Mouse (Mus musculus) gastrocnemius, adult 2 months (tissue): ENCODE data around the gene Abi3. TPM values are rescaled to one million over a fixed set of nuclear protein-coding genes. Genes with fewer than 3 reads are reported as not detected.

Experiments
- DNase-seq: peaks from one replicate; pipeline ENCODE4 v3.0.0; 2022
- H3K27ac ChIP-seq: fragments of 200-600 bp; 2 replicates; pipeline ENCODE4 v1.8.1; 2022; ENCODE audit warnings: mild to moderate bottlenecking
- H3K4me3 ChIP-seq: fragments of 200-600 bp; 2 replicates; pipeline ENCODE4 v1.8.1; 2022; ENCODE audit warnings: mild to moderate bottlenecking, moderate library complexity
- CTCF ChIP-seq: fragments of 200-600 bp; IDR thresholded peaks from 2 replicates; pipeline ENCODE4 v1.8.1; 2022; ENCODE audit warnings: antibody characterized with exemption, mild to moderate bottlenecking, moderate library complexity
- intact Hi-C: fragments of 180-260 bp; cut with DNase I; formaldehyde crosslinking; loops from one replicate; pipeline ENCODE4 v1.15.1; 2025
- total RNA-seq, 2 experiments: library from RNA; stranded (reverse); gene quantifications; 2 replicates each; pipeline ENCODE4 v1.2.3; 2021

Gene Abi3
- total RNA-seq, 2 experiments from 2014 or later = 2.2 to 3.0 TPM

DNA sequence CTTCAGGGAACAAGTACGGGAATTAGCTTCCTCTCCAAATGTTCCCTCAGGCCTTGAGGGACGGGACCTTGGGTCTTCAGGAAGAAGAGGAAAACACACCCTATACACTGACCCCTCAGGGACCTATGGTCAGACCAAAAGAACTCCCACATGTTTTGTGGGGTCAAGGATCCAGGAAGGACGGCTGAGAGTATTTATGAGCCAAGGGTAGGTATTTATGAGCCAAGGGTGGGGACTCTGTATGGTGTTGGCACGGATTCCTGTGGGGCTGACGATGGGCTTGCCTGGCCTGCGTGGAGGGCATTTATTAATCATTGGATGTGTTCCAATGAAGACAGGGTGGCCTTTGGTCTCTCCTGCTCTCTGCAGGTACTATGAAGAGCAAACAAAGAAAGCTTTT lies 5.8 kb downstream of the Abi3 start:
- Histone ChIP-seq H3K4me3 (peak overlapping the region; percentile 68), H3K27ac (peak overlapping the region; percentile 80)
- no peak for DNase-seq
- TF ChIP-seq CTCF = no peak
- intact Hi-C loops = no loop called here

DNA sequence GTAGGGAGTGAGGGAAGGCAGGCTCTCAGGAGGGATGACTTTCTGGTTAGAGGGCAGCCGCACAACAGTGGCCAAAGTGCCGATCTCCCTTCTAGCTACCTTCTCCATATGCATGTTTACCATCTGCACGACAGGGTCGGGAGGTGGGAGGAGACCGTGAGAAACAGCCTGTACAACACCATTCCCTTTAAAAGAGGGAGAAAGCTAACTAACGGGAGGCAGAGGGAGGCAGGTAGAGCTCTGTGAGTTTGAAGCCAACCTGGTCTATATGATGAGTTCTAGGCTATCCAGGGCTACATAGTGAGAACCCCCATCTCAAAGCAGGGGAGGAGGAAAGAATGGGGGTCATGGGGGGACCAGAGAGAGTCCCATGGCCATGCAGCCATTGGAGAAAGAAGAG lies 6.4 kb downstream of the Abi3 start:
- peak overlapping the region; percentile 80 for H3K27ac ChIP-seq
- TF ChIP-seq CTCF = no peak
- no peak for DNase-seq
- H3K4me3 ChIP-seq = peak overlapping the region; percentile 68
- intact Hi-C loops = no loop called here

DNA sequence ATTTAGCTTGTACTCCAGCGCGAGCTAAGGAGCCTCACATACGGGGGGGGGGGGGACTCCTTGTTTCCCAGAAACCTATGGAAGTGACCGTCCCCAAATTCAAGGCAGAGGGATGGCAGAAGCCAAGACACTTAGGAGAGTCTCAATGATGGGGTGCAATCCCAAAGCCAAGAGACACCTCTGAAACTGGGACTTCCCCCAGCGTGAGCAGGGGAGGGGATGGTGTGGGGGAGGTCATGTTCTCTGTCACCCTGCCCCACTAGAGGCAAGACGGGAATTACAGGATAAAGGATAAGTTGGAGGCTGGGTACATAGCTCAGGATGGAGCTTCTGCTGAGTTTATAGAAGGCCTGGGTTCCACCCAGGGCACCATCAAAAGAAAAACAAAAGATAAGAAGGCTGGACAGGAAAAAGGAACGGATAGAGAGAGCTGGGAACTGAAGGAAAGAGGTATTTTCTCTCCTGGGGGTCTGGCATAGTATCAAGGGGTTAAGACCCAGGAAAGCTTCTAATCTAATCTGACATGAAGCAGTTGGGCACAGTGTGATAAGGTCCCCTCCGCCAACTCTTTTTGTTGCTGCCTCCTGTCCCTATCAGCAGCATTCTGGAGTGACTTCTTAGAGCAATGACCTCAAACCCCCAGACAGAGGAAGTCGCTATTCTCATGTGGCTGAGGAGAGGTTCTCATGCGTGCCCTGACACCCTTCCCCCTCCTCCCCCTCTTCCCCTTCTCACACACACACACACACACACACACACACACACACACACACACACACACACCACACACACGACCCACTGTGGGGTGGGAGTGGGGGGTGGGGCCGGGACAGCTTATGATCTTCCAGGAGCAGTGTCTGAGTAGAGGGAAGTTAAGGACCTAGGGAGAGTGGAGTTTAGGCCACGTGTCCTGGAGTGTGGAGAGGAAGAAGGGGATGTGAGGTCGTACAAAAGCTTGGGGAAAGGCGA lies 7.2 kb downstream of the Abi3 start:
- intact Hi-C loops = no loop called here
- no peak for TF ChIP-seq CTCF

DNA sequence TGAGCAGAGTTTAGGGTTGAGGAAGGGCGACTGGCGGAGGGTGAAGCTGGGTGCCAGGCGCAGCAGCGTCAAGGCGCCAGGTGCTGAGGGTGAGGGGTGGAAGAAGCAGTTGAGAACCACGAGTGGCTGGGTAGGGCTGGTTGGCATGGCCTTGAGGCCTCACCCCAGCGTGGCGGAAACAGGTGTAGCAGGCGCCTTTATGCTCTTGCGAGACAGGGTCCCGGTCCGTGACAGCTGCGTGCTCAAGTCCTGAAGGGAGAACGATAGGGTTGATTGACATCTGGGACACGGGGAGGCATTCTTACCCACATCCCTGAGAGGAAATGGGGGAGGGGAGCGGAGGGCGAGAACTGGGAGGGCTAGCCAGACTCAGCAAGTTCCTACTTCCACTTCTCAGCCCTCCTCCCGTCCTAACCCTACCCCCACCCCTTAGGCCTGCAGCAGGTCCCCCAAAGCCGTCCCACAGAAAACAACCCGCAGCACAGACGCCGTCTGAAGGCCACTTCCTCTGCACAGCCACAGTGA lies 8.1 kb downstream of the Abi3 start:
- intact Hi-C loops = no loop called here
- TF ChIP-seq CTCF = no peak
- peak overlapping the region; percentile 21; the same call in 1 of the 2 replicates for H3K4me3 ChIP-seq
- H3K27ac ChIP-seq = peak overlapping the region; percentile 20; the same call in 1 of the 2 replicates
- peak; percentile 47 for DNase-seq

More for the DNA sequence above, 7.2 kb downstream of the Abi3 start:
- Histone ChIP-seq H3K27ac (peak overlapping the region; percentile 80), H3K4me3 (peak overlapping the region; percentile 68)
- DNase-seq = no peak

DNA sequence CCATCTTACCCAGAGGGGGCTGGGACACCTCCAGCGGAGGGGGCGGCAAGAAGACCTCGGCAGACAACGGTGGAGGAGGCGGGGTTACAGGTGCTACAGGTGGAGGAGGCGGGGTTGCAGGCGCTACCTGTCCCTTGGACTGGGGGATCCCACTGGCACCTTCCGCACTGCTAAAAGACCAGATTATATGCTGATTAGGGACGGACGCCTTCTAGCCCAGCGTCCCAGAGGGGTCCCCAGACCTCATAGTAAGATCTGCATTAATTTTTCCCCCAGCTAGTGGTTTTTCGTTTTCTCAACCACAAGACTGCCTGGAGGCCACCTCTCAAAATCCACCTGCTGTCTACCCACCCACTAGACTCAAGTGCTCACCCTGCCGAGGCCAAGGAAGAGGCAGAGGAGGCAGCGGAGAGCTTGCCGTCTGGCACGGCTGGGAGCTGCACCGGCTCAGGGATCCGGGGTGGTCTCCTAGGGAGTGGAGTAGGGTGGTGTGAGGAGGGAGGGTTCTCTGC lies 8.6 kb downstream of the Abi3 start:
- no peak for DNase-seq
- TF ChIP-seq CTCF = no peak
- intact Hi-C loops = no loop called here
- Histone ChIP-seq H3K27ac (peak overlapping the region; percentile 20; the same call in 1 of the 2 replicates), H3K4me3 (0 out of 2 replicates have a peak overlapping the region, but pooled peaks have one; percentile 21)

DNA sequence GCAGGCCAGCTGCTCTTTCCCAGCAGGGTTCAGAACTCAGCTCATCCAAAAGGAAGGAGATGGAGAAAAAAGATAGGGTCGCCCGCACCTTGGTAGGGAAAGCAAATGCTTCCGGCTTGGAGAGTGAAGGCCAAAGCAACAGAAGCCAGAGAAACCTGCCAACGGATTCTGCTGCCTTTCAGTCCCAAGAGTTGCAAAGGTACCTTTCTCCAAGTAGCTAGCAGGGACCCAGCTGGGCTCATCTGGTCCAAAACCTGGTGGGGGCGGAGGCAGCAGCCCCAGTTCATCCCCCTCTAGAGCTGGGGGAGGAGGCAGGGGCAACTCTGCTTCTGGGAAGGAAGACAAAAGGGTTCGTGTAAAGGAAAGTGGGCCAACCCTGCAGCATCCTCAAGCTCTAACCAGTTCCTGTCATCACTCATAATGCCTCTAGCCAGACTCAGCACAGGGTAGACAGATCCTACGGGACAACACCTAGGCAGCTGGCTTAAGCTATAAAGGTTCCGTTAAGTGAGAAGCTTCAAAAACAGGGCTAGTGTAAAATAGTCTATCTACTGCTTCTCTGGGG lies 9.2 kb downstream of the Abi3 start:
- Histone ChIP-seq H3K4me3 (no peak overlapping the region), H3K27ac (no peak overlapping the region)
- DNase-seq = no peak
- intact Hi-C loops = no loop called here
- TF ChIP-seq CTCF = no peak

DNA sequence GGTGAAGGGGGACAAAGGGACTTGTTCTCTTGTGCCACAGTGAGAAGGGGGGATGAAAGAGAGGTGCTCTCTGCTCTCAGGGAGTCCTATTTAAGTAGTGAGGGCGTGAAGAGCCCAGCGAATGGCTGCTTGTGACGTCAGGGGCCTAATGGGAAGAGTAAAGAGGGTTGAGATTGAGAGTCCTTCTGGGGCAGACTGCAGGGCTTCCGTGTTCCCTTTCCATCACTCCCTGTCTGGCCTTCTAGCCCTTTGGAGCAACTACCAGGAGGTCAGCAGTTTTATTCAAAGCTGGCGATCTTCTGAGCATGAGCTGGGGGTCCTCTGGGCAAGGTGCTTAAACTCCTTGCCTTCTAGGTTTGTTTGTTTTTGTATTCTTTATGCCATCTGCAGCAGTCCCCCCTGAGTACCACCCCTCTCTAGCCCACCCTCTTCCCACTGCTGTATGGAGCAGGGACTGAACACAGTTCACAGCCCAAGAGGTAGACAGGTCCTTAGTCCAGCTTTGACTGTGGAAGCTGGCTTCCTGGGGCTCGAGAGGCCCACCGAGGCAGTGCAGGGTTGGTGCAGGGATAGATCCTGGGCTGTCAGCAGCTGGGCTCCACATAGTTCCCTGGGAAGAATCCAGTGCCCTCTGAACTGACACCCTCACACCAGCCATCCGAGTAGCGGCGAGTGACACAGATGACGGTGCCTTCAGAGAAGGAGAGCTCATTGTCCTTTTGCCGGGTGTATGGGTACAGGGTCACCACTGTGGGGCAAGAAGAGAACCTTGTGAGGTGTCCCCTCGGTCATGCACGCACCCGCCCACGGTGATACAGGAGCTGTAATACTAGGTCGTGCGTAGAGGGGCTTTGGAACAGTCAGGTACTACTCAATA lies 9.9 kb downstream of the Abi3 start:
- intact Hi-C loops = no loop called here
- no peak overlapping the region for H3K4me3 ChIP-seq
- TF ChIP-seq CTCF = no peak
- H3K27ac ChIP-seq = no peak overlapping the region
- DNase-seq = no peak

DNA sequence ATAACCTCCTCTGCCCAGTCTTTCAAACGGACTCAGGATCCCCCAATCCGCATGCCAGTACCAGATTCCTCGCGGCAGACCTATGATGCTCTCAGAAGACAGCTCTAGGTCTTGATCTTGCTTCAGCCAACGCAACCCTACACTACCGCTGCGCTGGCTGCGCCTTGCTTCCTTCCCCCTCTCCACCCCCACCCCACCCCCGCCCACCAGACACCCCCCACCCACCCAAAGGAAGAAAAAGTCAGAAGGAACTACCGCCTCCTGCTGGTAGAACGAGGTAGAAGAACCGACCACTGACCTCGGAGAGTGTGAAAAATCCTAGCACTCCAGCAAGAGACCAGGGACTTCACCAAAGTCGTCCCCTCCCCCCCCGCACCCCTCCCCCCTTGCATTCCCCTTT lies 10.6 kb downstream of the Abi3 start:
- DNase-seq = no peak
- Histone ChIP-seq H3K4me3 (peak overlapping the region; percentile 62), H3K27ac (no peak overlapping the region)
- peak; percentile 17; the same call in 1 of the 2 replicates for TF ChIP-seq CTCF
- intact Hi-C loops = no loop called here

DNA sequence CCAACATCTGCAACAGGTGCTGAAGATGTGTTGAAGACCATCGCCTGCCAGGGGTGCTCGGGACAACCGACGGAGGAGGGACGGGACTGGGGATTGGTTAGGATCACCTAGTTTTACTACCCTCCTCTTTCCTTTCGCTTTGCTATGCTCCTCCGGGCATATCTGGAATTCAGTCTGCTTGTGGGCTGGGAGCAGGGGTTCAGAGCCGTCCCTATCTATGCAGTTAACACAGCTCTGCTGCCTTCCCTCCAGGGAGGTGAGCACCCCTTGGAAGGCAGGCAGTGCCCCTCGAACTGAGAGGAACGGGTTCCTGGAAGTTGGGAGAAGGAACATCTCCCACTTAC lies 11.0 kb downstream of the Abi3 start:
- intact Hi-C loops = no loop called here
- Histone ChIP-seq H3K4me3 (peak overlapping the region; percentile 62), H3K27ac (peak overlapping the region; percentile 8; the same call in 1 of the 2 replicates)
- no peak for TF ChIP-seq CTCF
- no peak for DNase-seq

DNA sequence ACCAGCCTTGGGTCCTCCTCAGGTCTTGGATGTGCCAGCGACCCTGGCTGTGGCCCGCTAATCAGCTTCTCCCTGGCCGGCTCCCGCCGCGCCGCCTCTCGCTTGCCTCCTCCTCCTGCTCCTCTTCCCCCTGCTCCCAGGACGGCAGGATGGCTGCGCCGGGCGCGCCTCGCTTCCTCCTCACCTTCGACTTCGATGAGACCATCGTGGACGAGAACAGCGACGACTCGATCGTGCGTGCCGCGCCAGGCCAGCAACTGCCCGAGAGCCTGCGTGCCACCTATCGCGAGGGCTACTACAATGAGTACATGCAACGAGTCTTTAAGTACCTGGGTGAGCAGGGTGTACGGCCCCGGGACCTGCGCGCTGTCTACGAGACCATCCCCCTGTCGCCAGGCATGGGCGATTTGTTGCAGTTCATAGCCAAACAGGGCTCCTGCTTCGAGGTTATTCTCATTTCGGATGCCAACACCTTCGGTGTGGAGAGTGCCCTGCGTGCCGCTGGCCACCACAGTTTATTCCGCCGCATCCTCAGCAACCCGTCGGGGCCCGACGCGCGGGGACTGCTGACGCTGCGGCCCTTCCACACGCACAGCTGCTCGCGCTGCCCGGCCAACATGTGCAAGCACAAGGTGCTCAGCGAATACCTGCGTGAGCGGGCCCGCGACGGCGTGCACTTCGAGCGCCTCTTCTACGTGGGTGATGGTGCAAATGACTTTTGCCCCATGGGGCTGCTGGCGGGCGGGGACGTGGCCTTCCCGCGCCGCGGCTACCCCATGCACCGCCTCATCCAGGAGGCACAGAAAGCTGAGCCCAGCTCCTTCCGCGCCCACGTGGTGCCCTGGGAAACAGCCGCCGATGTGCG lies 11.6 kb downstream of the Abi3 start:
- intact Hi-C loops = no loop called here
- TF ChIP-seq CTCF = no peak
- Histone ChIP-seq H3K27ac (peak overlapping the region; percentile 8; the same call in 1 of the 2 replicates), H3K4me3 (peak overlapping the region; percentile 62)
- DNase-seq = peak; percentile 33

DNA sequence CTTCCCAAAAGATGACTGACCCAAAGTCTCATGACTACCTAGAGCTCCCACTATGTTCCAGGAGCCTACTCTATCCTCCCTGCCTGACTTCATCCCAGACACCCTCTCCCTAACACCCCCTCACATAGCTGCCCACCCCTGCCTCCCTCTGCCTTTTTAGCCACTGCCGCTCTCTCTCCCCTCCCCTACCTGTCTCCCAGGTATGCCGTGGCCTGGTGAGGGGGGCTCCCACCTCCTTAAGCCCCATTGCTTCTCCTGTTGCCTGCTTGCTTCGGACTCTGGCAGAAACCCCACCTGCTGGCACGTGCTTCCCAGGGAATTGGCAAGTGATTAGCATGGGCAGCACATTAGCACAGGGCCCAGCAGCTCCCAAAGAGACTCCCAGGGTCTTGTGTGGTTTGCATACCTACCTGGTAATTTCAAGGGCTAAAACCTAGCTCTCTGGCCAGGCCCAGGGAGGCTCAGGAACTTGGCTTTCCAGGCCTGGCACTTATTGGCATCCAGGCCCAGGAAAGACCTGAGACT lies 12.7 kb downstream of the Abi3 start:
- intact Hi-C loops = no loop called here

More for the DNA sequence above, 12.7 kb downstream of the Abi3 start:
- no peak for TF ChIP-seq CTCF
- Histone ChIP-seq H3K4me3 (no peak overlapping the region), H3K27ac (no peak overlapping the region)
- DNase-seq = no peak
